Mouse (Mus musculus): Measurements from ENCODE around the gene Gm45618. TPM values are rescaled to one million over a fixed set of nuclear protein-coding genes. Genes with fewer than 3 reads are reported as not detected.
"Not testable (repeated sequence)": the region's sequence is repeated elsewhere in the genome, so short reads cannot be mapped to it uniquely, and the experiment has no call there.

Gene Gm45618
- polyA plus RNA-seq, 1 experiment from 2014 or later, result 0.36 TPM

GRCm38 (mm10) chr7:142135934-142136333, 15.4 kb upstream of the Gm45618 start, which contains the start of gene Gm39115:
Gm39115 (minus strand) TSS chr7:142136034.
- H3K4me2 ChIP-seq; H3K4me1 ChIP-seq; H3K36me3 ChIP-seq (replicated peaks); ATAC-seq (replicated peaks); H3K4me3 ChIP-seq; H3K9me3 ChIP-seq; H3K27ac ChIP-seq; H3K9ac ChIP-seq; H3K27me3 ChIP-seq (replicated peaks): not testable (repeated sequence)
- 55% methylated on average over 2 of the region's 2 CpGs for WGBS

DNA sequence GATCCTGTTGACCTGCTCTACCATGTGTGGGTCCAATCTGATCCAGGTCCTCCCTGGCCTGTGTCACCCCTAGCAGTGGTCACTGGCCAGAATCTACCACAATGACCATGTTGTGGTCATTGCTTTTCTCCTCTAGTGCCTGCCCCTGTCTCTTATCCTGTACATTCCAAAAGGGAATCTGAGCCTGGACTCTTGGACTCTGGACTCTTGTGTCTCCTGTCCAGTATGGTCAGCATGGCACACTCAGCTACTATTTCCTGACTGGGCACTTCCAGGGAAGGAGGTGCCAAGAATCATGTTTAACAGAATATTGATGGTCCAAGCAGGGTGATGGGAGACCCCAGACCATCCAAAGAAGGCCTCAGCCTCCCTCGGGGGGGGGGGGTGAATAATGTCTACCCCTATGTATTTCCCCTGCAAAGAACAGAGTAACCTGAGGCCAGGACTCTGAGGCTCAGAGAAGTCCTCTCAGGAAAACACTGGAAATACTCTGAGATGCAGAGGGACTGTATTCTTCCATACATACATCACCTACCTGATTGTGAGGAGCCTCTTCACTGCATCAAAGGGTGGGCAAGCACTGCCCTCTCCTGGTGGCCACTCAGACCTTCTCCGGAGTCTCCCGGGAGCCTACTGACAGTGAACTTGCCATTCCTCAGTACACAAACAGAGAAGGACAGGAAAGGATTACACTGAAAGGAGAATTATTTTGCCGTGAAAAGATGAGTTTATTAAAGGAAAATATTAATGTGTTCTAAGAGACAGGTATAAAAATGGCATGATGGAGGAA, 13.9 kb upstream of the Gm45618 start:
- no peak for ATAC-seq (replicated peaks)
- no peaks in the 10 kb centered on the region for H3K9me3 ChIP-seq
- H3K4me3 ChIP-seq, result no peak overlapping the region
- H3K9ac ChIP-seq, result no peak overlapping the region
- whole genome bisulfite sequencing, result 57% methylated on average over 4 of the region's 4 CpGs
- no peaks in the 10 kb centered on the region for H3K36me3 ChIP-seq (replicated peaks)
- H3K4me2 ChIP-seq, result no peak overlapping the region
- no peaks in the 10 kb centered on the region for H3K27me3 ChIP-seq (replicated peaks)
- no peak overlapping the region for H3K27ac ChIP-seq
- no peaks in the 10 kb centered on the region for H3K4me1 ChIP-seq

DNA sequence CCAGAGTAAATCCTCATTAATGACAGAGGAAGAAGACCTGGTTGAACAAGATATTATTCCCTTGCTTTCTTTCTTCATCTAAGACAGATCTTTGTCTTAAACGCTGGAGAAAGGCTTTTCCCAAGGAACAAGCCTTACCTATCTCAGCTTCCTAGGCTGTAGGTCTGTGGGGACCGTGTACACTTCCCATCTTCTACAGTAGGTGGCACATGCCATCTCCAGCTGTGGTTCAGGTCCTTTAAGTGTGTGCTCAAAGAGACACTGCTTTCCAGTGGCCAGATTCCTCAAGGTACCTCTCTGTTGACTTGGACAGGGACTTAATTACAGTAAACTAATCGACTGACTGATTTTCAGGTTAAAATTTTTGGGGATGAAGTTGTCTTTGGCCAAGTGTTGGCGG, 8.3 kb upstream of the Gm45618 start:
- H3K9ac ChIP-seq, result no peak overlapping the region
- no peak overlapping the region for H3K27ac ChIP-seq
- no peak overlapping the region for H3K4me2 ChIP-seq
- 68% methylated on average over 4 of the region's 4 CpGs for WGBS
- H3K4me1 ChIP-seq, result no peaks in the 10 kb centered on the region
- H3K27me3 ChIP-seq (replicated peaks), result no peaks in the 10 kb centered on the region
- no peaks in the 10 kb centered on the region for H3K36me3 ChIP-seq (replicated peaks)
- no peak overlapping the region for H3K4me3 ChIP-seq
- H3K9me3 ChIP-seq, result no peaks in the 10 kb centered on the region
- ATAC-seq (replicated peaks), result no peak

GRCm38 (mm10) chr7:142119632-142120031, 897 bp downstream of the Gm45618 start:
- Histone ChIP-seq H3K27me3 (replicated peaks) (no peaks in the 10 kb centered on the region), H3K27ac (no peak overlapping the region), H3K4me2 (no peak overlapping the region), H3K9me3 (no peaks in the 10 kb centered on the region), H3K9ac (no peak overlapping the region), H3K4me1 (no peaks in the 10 kb centered on the region), H3K4me3 (no peak overlapping the region), H3K36me3 (replicated peaks) (no peaks in the 10 kb centered on the region)
- ATAC-seq (replicated peaks), result no peak
- 11% methylated on average over 5 of the region's 5 CpGs for WGBS

DNA sequence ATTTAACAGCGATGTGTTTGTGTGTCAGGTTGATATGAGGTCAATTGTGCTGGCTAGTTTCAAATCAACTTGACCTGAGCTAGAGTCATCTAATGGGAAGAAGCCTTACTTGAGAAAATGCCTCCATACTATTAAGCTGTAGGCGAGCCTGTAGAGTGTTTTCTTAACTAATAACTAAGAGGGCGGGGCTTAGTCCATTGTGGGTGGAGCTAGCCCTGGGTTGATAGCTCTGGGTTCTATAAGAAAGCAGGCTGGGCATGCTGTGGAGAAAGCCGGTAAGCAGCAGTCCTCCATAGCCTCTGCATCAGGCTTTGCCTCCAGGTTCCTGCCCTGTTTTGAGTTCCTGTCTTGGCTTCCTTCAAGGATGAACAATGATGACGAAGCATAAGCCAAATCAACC, 15.8 kb downstream of the Gm45618 start:
- Histone ChIP-seq H3K4me3 (no peak overlapping the region), H3K4me1 (no peaks in the 10 kb centered on the region), H3K9ac (no peak overlapping the region), H3K9me3 (no peaks in the 10 kb centered on the region), H3K27ac (no peak overlapping the region), H3K4me2 (no peak overlapping the region), H3K36me3 (replicated peaks) (no peaks in the 10 kb centered on the region), H3K27me3 (replicated peaks) (no peaks in the 10 kb centered on the region)
- WGBS, result 63% methylated on average over 5 of the region's 5 CpGs
- no peak for ATAC-seq (replicated peaks)

DNA sequence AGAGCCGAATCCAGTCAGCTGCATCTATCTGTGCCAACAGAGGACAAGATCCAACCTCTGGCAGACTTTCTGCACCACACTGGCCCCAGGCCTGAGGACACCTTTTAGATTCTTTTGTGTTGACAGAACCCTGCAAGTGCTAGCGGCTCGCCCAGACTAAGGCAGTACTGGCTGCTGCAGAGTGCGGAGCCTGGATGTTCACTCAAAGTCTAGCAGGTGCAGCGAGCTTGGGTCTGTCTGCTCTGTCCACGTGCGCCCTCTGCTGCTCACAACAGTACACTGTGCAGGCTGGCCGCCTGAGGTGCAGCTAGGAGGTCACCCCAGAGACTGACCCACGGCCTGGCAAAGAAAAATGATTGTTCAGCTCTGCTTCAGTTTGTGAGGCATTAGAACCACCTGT, 22.8 kb downstream of the Gm45618 start:
- Histone ChIP-seq H3K27me3 (replicated peaks) (no peaks in the 10 kb centered on the region), H3K27ac (no peak overlapping the region), H3K4me3 (no peak overlapping the region), H3K9me3 (no peaks in the 10 kb centered on the region), H3K36me3 (replicated peaks) (no peaks in the 10 kb centered on the region), H3K4me1 (peaks cover 28% of the 10 kb centered on the region), H3K4me2 (peak overlapping the region; percentile 18; the same call in 1 of the 2 replicates), H3K9ac (no peak overlapping the region)
- WGBS, result 9% methylated on average over 9 of the region's 9 CpGs
- ATAC-seq (replicated peaks), result peak; percentile 58

- Histone ChIP-seq H3K4me2 (peak overlapping the region; percentile 91), H3K27me3 (replicated peaks) (no peaks in the 10 kb centered on the region)
- 69% methylated on average over 4 of the region's 4 CpGs for WGBS
These were observed 23.8 kb downstream of the Gm45618 start for GRCm38 (mm10) chr7:142096701-142097100.

GRCm38 (mm10) chr7:142095183-142095931, 25.2 kb downstream of the Gm45618 start, which contains the start of gene Dusp8:
Dusp8 (minus strand) TSS chr7:142095843.
- peak; percentile 77 for ATAC-seq (replicated peaks)
- Histone ChIP-seq H3K4me3 (peak within 1 kb of the TSS; percentile 89), H3K27ac (peak within 1 kb of the TSS; percentile 97), H3K9ac (peak within 1 kb of the TSS; percentile 98), H3K4me2 (peak within 1 kb of the TSS; percentile 91), H3K27me3 (replicated peaks) (no peaks in the 10 kb centered on the region), H3K4me1 (peaks cover 52% of the 10 kb centered on the region), H3K9me3 (no peaks in the 10 kb centered on the region), H3K36me3 (replicated peaks) (no peaks in the 10 kb centered on the region)
- under 1% methylated on average over 63 of the region's 63 CpGs for WGBS

More at GRCm38 (mm10) chr7:142096701-142097100, 23.8 kb downstream of the Gm45618 start:
- Histone ChIP-seq H3K9ac (no peak overlapping the region; the same call in 1 of the 2 replicates), H3K9me3 (no peaks in the 10 kb centered on the region), H3K27ac (no peak overlapping the region), H3K4me3 (peak overlapping the region; percentile 89; the same call in 1 of the 2 replicates), H3K36me3 (replicated peaks) (no peaks in the 10 kb centered on the region), H3K4me1 (peaks cover 39% of the 10 kb centered on the region)
- ATAC-seq (replicated peaks), result no peak

DNA sequence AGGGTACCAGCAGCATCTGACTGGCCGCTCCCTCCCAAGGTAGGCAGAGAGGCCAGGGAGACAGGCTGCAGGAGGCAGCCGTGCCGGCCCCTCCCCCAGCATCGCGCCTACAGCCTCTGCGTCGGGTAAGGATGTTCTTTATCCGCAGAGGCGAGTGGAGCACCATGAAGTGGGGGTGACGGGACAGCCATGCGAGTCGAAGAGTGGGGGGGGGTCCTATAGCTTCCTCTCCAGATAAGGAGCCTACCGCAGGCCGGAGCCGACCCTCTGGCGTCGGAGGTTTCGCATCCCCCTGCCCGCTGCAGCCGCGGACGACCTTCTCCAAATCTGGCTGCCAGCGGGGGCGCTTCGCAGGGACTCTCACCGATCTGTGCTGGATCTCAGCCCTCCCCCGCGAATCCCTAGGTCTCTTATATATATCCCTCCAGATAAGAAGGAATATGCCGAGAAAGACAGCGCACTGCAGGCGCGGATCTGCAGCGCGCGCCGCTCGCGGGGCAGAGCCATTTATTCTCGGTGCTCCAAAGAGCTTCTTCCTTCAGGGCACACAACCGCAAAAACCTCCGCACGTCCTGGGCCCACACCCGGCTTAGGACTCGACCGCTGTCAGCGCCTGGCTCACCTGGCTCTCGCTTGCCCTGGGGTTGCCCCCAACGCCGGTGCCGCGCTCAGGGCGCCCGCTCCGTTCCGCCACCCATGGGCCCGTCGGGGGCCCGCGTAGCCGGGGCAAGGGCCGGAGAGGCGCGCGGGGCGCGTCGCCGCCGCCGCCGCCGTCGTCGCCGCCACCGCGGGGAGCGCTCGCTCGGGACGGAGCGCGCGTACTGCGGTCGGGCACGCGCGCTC, 26.0 kb downstream of the Gm45618 start:
- Histone ChIP-seq H3K27me3 (replicated peaks) (no peaks in the 10 kb centered on the region), H3K4me1 (peaks cover 61% of the 10 kb centered on the region), H3K9ac (peak overlapping the region; percentile 98), H3K4me2 (peak overlapping the region; percentile 91), H3K27ac (peak overlapping the region; percentile 97), H3K4me3 (peak overlapping the region; percentile 89), H3K9me3 (no peaks in the 10 kb centered on the region), H3K36me3 (replicated peaks) (no peaks in the 10 kb centered on the region)
- ATAC-seq (replicated peaks), result peak; percentile 31
- WGBS, result under 1% methylated on average over 85 of the region's 89 CpGs

GRCm38 (mm10) chr7:142093696-142094240, 26.8 kb downstream of the Gm45618 start:
- ATAC-seq (replicated peaks), result no peak
- H3K36me3 ChIP-seq (replicated peaks), result no peaks in the 10 kb centered on the region
- peak overlapping the region; percentile 98 for H3K9ac ChIP-seq
- H3K9me3 ChIP-seq, result no peaks in the 10 kb centered on the region
- WGBS, result 15% methylated on average over 6 of the region's 6 CpGs
- peak overlapping the region; percentile 91 for H3K4me2 ChIP-seq
- peaks cover 68% of the 10 kb centered on the region for H3K4me1 ChIP-seq
- H3K27ac ChIP-seq, result peak overlapping the region; percentile 97
- H3K27me3 ChIP-seq (replicated peaks), result no peaks in the 10 kb centered on the region
- H3K4me3 ChIP-seq, result peak overlapping the region; percentile 89

- Histone ChIP-seq H3K36me3 (replicated peaks) (peaks cover 3% of the 10 kb centered on the region), H3K9me3 (no peaks in the 10 kb centered on the region), H3K4me1 (peaks cover 76% of the 10 kb centered on the region), H3K4me2 (peak overlapping the region; percentile 91), H3K4me3 (peak overlapping the region; percentile 89), H3K27ac (peak overlapping the region; percentile 78), H3K27me3 (replicated peaks) (no peaks in the 10 kb centered on the region), H3K9ac (peak overlapping the region; percentile 98)
- WGBS, result 54% methylated on average over 1 of the region's 1 CpGs
- ATAC-seq (replicated peaks), result no peak
These were observed 27.5 kb downstream of the Gm45618 start for GRCm38 (mm10) chr7:142092991-142093390.
